Mouse (Mus musculus): ENCODE results near the gene Lct.
"Not testable (repeated sequence)": the region's sequence is repeated elsewhere in the genome, so short reads cannot be mapped to it uniquely, and the experiment has no call there.

Lct gene

GRCm38 (mm10) chr1:128328218-128328617 lies at the start of gene Lct:
TSS of gene Lct (minus strand) at chr1:128328318.
- no peak for DNase-seq

DNA sequence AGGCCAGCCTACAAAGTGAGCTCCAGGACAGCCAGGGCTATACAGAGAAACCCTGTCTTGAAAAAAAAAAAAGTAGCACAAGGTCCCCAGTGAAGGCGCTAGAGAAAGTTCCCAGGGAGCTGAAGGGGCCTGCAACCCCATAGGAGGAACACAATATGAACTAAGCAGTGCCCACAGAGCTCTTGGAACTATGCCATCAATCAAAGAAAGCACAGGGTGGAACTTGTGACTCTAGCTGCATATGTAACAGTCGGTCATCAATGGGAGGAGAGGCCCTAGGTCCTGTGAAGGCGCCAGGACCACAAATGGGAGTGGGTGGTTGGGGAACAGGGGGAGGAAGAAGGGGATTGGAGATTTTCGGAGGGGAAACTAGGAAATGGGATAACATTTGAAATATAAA lies 48.7 kb upstream of the Lct start:
- DNase-seq = no peak

DNA sequence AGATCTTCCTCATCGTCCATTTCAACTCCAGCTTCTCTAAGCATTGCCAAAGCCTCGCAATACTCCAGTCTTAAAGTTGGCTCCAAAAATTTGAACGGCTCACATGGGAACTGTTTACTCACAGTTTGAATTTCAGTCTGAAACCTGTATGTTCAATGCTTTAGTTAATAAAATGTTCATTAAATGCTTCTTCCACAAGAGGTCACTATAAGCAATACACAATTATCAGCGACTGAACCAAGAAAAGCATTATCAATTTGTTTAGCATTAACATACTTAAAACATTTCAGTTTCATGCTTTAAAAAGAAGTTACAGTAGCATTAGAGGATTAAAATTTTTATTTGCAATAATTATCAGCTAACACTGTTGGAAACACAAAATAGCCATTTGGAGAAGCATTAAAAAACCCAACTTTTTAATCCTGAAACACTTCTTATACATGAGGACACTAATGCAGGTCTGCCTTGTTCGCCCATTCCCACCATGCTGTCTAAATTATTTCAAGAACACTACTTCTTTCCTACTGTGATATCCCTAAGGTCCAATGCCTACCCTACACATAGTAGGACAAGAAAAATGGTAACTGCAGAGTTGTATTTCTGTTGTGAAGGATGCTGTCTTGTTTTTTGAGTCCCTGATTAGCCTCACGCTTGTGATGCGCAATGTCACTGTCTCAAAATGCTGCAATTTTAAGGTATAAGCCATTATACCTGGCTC lies 44.2 kb upstream of the Lct start:
- DNase-seq = no peak

DNA sequence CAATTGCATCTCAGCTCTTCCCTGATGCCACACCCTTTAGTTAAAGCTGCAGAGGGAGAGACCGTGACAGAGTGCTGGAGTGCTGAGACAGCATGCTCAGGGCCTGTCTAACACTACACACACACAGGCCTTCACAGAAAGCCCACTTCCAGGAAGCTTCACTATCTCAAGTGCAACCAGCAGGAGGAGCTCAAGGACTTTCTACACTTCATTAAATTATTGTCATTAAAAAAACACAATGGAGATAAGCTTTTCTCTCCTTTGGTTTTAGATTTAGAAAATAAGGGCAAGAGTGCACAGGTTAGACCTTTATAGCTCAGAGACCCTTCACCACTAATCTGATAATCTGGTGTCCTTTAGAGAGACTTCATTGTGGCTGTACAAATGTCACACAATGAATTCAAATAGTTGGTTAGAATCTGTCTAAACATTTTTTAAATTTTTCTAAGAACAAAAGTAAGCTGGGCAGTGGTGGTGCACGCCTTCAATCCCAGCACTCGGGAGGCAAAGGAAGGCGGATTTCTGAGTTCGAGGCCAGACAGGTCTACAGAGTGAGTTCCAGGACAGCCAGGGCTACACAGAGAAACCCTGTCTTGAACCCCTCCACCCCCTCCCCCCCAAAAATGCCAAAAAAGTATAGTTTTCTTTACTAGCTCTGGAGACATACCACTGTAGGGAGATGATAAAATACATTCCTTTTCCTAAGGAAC lies 40.8 kb upstream of the Lct start:
- DNase-seq = no peak

GRCm38 (mm10) chr1:128360601-128361000 lies 32.5 kb upstream of the Lct start:
- DNase-seq = peak; percentile 78

DNA sequence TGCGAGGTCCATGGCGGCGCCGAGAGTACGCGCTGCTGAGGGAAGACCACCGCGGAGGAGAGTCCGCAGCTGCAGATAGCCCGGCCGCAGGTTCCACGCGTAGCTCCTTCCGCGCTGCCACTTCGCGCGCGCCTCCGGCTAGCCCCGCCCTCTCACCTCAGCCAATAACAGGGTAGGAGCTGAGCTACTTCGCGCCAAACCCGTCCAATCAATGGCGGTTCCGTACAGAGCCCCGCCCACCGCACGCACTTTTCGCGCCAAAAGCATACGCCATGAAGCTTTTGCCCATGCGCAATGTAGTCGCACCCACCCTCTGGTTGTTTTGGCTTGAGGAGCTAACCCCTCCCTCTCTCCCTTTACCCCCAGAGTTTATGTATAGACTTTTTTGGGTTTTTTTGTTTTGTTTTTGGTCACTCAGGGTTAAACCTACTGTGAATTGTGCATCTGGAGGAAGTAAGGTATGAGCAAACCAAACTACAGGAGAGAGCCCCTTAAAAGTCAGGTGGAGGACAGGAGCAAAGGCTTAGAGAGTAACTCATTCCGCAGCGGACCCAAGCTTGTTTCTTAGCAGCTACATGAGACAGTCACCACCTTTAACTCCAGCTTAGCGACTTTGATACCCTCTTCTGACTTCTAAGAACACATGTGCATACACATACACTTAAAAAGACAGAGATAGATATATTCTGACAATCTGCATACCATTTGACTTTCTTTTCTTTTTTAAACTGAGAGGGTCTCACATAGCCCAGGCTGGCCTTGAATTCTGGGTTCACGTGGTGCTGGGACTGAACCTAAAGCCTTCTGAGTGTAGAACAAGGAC lies 31.6 kb upstream of the Lct start, which contains the start of gene Mcm6:
TSS of gene Mcm6 (minus strand) at position 111 of the 823 bp plus-strand sequence.
- peak; percentile 93 for DNase-seq

DNA sequence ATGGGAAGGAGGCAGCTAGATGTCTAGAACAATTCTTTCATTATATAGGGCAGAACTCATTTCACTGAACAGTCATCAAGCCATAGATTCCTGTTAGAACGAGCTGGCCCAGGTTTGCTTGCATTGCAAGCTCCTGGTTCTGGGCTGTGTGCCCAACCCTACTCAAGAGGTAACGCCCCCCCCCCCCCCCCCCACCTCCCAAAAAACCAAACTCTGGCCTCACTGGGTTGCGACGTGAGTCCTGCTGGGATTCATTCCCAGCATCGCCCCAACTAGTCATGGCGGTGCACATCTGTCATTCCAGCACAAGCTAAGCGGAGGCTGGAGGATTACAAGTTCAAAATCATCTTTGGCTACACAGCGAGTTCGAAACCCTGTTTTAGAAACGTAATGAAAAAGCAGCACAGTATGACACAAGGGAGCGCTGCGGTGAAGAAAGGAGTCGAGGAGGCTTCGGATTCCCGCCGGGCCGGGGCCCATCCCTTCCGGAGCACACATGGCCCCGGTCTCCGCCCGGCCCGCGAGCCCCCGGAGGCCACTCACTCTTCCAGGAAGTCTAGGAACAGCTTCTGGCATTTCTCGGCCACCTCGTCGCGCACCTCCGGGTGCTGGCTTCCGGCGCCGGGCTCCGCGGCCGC lies 30.9 kb upstream of the Lct start:
- DNase-seq = no peak

DNA sequence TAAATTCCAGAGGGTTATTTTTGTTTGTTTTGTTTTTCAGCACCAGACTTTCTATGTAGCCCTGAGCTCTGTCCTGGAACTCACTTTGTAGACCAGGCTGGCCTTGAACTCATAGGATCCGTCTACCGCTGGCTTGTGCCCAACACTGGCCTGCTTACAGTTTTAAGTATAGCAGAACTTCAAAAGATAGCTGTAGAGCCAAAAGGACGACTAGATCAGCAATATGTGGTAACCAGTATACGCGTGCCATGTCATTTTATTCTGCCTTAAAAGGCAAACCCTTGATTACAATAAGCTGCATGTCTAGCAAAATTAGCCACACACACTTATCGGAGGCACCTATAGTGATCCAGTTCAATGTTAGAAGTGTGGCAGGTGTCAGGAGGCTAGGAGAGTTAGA lies 30.2 kb upstream of the Lct start:
- peak; percentile 21 for DNase-seq

DNA sequence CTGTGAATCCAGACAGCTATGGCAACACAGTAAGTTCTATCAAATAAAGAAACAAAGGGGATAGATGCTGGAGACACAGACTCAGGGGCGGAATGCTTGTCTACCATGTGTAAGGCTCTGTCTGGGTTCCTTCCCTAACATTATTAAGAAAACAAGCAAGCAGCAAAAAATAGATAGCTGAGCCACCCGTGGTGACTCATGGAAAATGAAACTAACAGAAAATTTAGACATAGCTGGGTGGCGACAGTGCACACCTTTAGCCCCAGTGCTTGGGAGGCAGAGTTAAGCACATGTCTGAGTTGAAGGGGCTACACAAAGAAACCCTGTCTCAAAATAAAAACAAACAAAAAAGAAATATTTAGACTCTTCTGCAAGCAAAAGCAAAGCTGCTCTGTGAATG lies 29.3 kb upstream of the Lct start:
- DNase-seq = no peak

DNA sequence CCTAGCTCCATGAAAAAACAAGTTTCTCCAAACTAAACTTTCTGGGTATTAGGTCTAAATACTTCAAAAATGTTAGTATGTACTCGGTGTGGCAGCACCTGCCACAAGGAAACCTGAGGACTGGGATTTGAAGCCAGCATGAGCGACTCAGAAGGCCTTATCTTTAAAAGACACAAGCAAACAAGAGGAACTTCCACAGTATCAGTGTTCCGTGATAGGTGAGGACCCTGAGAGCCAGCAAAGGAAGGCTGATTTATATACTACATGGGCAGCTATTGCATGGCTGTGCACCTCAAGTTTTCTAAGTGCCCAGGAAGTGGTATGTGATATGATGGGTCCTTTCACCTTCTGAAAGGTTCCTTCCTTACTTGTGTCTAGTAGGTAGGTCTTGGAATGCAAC lies 25.0 kb upstream of the Lct start:
- DNase-seq = no peak

GRCm38 (mm10) chr1:128344232-128344631 lies 16.1 kb upstream of the Lct start:
- DNase-seq = no peak

- no peak for DNase-seq
Observed at GRCm38 (mm10) chr1:128337708-128338320, 9.7 kb upstream of the Lct start.

GRCm38 (mm10) chr1:128330313-128330712 lies 2.2 kb upstream of the Lct start:
- no peak for DNase-seq

DNA sequence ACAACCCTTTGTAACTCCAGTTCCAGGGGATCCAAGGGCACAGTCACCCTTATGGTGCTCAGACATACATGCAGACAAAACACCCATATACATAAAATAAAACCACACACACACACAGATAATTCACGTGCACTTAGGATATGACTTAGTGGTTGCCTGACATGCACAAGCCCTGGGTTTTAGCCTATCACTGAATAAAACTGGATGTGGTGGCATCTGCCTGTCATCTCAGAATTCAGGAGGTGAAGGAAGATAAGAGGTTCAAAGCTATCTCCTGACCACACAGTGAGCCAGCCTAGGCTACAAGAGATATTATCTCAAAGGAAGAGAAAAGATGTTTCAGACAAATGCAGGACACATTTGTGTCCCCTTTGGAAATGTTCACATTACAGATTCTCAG lies 953 bp downstream of the Lct start:
- no peak for DNase-seq

DNA sequence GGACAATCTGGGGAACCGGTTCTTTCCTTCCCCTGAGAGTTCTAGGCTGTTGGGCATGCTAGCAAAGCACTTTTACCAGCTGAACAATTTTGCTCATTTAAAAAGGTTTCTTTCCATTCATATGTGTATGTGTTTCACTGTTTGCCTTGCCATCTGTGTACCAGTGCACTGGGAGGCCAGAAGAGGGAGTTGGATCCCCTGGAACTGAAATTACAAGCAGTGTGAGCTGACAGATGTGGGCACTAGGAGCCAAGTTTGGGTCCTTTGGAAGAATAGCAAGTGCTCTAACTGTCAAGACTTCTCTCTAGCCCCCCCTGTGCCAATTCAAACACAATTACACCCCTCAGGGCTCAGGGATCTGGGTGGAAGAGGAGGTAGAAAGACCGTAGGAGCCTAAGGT lies 3.3 kb downstream of the Lct start:
- DNase-seq = no peak

GRCm38 (mm10) chr1:128323026-128323643 lies 5.0 kb downstream of the Lct start:
- DNase-seq = no peak

DNA sequence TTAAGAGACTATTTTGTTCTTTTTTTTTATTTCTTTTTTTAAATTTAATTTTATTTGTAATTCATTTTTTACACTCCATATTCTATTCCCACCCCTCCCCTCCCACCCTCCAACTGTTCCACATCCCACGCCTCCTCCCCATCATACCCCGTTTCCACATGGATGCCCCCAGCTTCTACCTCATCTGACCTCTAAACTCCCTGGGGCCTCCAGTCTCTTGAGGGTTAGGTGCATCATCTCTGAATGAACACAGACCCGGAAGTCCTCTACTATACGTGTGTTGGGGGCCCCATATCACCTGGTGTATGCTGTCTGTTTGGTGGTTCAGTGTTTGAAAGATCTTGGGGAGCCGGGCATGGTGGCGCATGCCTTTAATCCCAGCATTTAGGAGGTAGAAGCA lies 8.9 kb downstream of the Lct start:
- DNase-seq = not testable (repeated sequence)

DNA sequence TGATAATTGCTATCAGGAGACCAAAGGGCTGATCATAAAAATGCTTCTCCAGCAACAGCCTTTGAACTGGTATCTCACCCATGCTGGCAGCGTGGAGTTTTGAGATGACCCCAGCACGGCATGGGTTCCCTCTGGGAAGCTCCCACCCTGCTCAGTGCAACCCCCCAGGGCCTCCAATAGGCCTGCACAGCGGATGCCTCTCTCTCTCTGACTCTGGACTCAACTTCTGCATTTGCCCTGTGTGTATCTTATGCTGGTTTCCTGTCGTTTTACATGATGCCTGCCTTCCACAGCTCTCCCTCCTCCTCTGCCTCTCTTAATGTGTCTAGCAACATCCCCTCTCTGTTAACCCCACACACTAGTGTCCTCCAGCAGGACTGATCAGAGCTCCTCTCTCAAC lies 13.5 kb downstream of the Lct start:
- no peak for DNase-seq

GRCm38 (mm10) chr1:128309043-128309442 lies 19.1 kb downstream of the Lct start:
- no peak for DNase-seq

DNA sequence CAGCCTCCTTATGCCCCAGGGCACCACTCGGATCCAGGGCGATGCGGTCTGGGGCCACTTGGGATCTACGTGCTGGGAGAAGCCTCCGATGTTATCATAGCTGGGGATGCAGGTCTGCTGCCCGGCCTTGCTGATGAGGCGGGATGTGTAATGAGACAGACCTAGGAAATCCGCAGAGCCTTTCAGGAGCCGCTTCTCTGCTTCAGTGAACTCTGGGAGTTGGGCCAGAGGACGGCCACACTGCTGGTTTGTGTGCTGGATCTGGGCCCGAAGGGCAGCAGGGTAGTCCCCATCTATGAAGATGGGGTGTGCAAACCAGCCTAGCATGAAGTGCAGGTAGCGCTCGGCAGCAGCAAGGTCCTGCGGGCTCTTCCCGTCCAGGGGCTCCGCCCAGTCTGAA lies 24.2 kb downstream of the Lct start:
- peak; percentile 94 for DNase-seq

- DNase-seq = no peak
Observed at GRCm38 (mm10) chr1:128295717-128296528, 32.2 kb downstream of the Lct start.
